Mouse (Mus musculus): ENCODE results near the gene Cyp46a1. TPM values are rescaled to one million over a fixed set of nuclear protein-coding genes. Genes with fewer than 3 reads are reported as not detected.

Gene Cyp46a1
- total and polyA plus RNA-seq, 2 experiments from 2014 or later: 36.3 to 46.2 TPM

- ATAC-seq: no peak
- Histone ChIP-seq H3K4me3 (ENCODE audit: low read length) (no peak overlapping the region), H3K36me3 (ENCODE audit: insufficient read depth, low read length) (no peaks in the 10 kb centered on the region), H3K4me2 (ENCODE audit: low read depth, low read length) (no peak overlapping the region), H3K4me1 (ENCODE audit: insufficient read depth, low read length) (no peaks in the 10 kb centered on the region; the same call in 1 of the 2 replicates), H3K27me3 (ENCODE audit: insufficient read depth, low read length) (no peaks in the 10 kb centered on the region), H3K9me3 (ENCODE audit: low read length) (no peaks in the 10 kb centered on the region), H3K9ac (replicated peaks; ENCODE audit: low read length) (no peak overlapping the region), H3K27ac (no peak overlapping the region)
- TF ChIP-seq CTCF (IDR thresholded peaks at IDR 0.05; ENCODE audit: low read depth): no peak
- DNase-seq (ENCODE audit: low spot score): no peak
- WGBS: 47% methylated on average over 2 of the region's 2 CpGs
These were observed 33.7 kb downstream of the Cyp46a1 start for GRCm38 (mm10) chr12:108367909-108368308.

GRCm38 (mm10) chr12:108368921-108369320 is 34.7 kb downstream of the Cyp46a1 start:
- no peak for DNase-seq (ENCODE audit: low spot score)
- Histone ChIP-seq H3K4me2 (ENCODE audit: low read depth, low read length) (no peak overlapping the region), H3K4me3 (ENCODE audit: low read length) (no peak overlapping the region), H3K9me3 (ENCODE audit: low read length) (no peaks in the 10 kb centered on the region), H3K4me1 (ENCODE audit: insufficient read depth, low read length) (no peaks in the 10 kb centered on the region; the same call in 1 of the 2 replicates), H3K36me3 (ENCODE audit: insufficient read depth, low read length) (no peaks in the 10 kb centered on the region), H3K27ac (no peak overlapping the region), H3K9ac (replicated peaks; ENCODE audit: low read length) (no peak overlapping the region), H3K27me3 (ENCODE audit: insufficient read depth, low read length) (no peaks in the 10 kb centered on the region)
- no peak for TF ChIP-seq CTCF (IDR thresholded peaks at IDR 0.05; ENCODE audit: low read depth)
- WGBS: 38% methylated on average over 5 of the region's 5 CpGs
- no peak for ATAC-seq

- H3K4me2 ChIP-seq (ENCODE audit: low read depth, low read length): no peak within 1 kb of the TSS
- no peaks in the 10 kb centered on the region; the same call in 1 of the 2 replicates for H3K4me1 ChIP-seq (ENCODE audit: insufficient read depth, low read length)
- no peak within 1 kb of the TSS for H3K9ac ChIP-seq (replicated peaks; ENCODE audit: low read length)
- ATAC-seq (0 out of 2 replicates have a peak, but pooled peaks have one; percentile 16), DNase-seq (ENCODE audit: low spot score) (no peak)
- peak within 1 kb of the TSS; percentile 41; the same call in 1 of the 2 replicates for H3K27ac ChIP-seq
- 66% methylated on average over 19 of the region's 19 CpGs for WGBS
- H3K4me3 ChIP-seq (ENCODE audit: low read length): no peak within 1 kb of the TSS
- H3K36me3 ChIP-seq (ENCODE audit: insufficient read depth, low read length): no peaks in the 10 kb centered on the region
- H3K27me3 ChIP-seq (ENCODE audit: insufficient read depth, low read length): no peaks in the 10 kb centered on the region
- no peak for TF ChIP-seq CTCF (IDR thresholded peaks at IDR 0.05; ENCODE audit: low read depth)
- H3K9me3 ChIP-seq (ENCODE audit: low read length): no peaks in the 10 kb centered on the region
These were observed 36.6 kb downstream of the Cyp46a1 start, which contains the start of gene Eml1 for GRCm38 (mm10) chr12:108370596-108371428. Gene Eml1, plus strand, starts transcription at chr12:108370957.

- no peaks in the 10 kb centered on the region; the same call in 1 of the 2 replicates for H3K4me1 ChIP-seq (ENCODE audit: insufficient read depth, low read length)
- no peak overlapping the region for H3K4me3 ChIP-seq (ENCODE audit: low read length)
- 76% methylated on average over 6 of the region's 6 CpGs for WGBS
- H3K9ac ChIP-seq (replicated peaks; ENCODE audit: low read length): no peak overlapping the region
- H3K27ac ChIP-seq: peak overlapping the region; percentile 41; the same call in 1 of the 2 replicates
- H3K9me3 ChIP-seq (ENCODE audit: low read length): no peaks in the 10 kb centered on the region
- TF ChIP-seq CTCF (IDR thresholded peaks at IDR 0.05; ENCODE audit: low read depth): no peak
- H3K27me3 ChIP-seq (ENCODE audit: insufficient read depth, low read length): no peaks in the 10 kb centered on the region
- ATAC-seq (no peak), DNase-seq (ENCODE audit: low spot score) (no peak)
- no peaks in the 10 kb centered on the region for H3K36me3 ChIP-seq (ENCODE audit: insufficient read depth, low read length)
- no peak overlapping the region for H3K4me2 ChIP-seq (ENCODE audit: low read depth, low read length)
These were observed 37.2 kb downstream of the Cyp46a1 start for GRCm38 (mm10) chr12:108371429-108371765.

- Histone ChIP-seq H3K9me3 (ENCODE audit: low read length) (no peaks in the 10 kb centered on the region), H3K27me3 (ENCODE audit: insufficient read depth, low read length) (no peaks in the 10 kb centered on the region), H3K9ac (replicated peaks; ENCODE audit: low read length) (no peak overlapping the region), H3K4me3 (ENCODE audit: low read length) (no peak overlapping the region), H3K4me2 (ENCODE audit: low read depth, low read length) (no peak overlapping the region), H3K27ac (no peak overlapping the region), H3K36me3 (ENCODE audit: insufficient read depth, low read length) (no peaks in the 10 kb centered on the region), H3K4me1 (ENCODE audit: insufficient read depth, low read length) (no peaks in the 10 kb centered on the region; the same call in 1 of the 2 replicates)
- DNase-seq (ENCODE audit: low spot score): no peak
- 50% methylated on average over 17 of the region's 17 CpGs for WGBS
- no peak for TF ChIP-seq CTCF (IDR thresholded peaks at IDR 0.05; ENCODE audit: low read depth)
- ATAC-seq: peak; percentile 56; the same call in 1 of the 2 replicates
These were observed 38.1 kb downstream of the Cyp46a1 start for GRCm38 (mm10) chr12:108372241-108372640.

GRCm38 (mm10) chr12:108373611-108374010 is 39.4 kb downstream of the Cyp46a1 start:
- Histone ChIP-seq H3K4me3 (ENCODE audit: low read length) (no peak overlapping the region), H3K4me2 (ENCODE audit: low read depth, low read length) (no peak overlapping the region), H3K9ac (replicated peaks; ENCODE audit: low read length) (no peak overlapping the region), H3K4me1 (ENCODE audit: insufficient read depth, low read length) (no peaks in the 10 kb centered on the region; the same call in 1 of the 2 replicates), H3K27me3 (ENCODE audit: insufficient read depth, low read length) (no peaks in the 10 kb centered on the region), H3K9me3 (ENCODE audit: low read length) (no peaks in the 10 kb centered on the region), H3K27ac (no peak overlapping the region), H3K36me3 (ENCODE audit: insufficient read depth, low read length) (no peaks in the 10 kb centered on the region)
- DNase-seq (ENCODE audit: low spot score) (no peak), ATAC-seq (no peak)
- WGBS: 82% methylated on average over 9 of the region's 9 CpGs
- TF ChIP-seq CTCF (IDR thresholded peaks at IDR 0.05; ENCODE audit: low read depth): no peak

GRCm38 (mm10) chr12:108374689-108375088 is 40.5 kb downstream of the Cyp46a1 start:
- Histone ChIP-seq H3K9me3 (ENCODE audit: low read length) (no peaks in the 10 kb centered on the region), H3K4me1 (ENCODE audit: insufficient read depth, low read length) (no peaks in the 10 kb centered on the region; the same call in 1 of the 2 replicates), H3K4me2 (ENCODE audit: low read depth, low read length) (no peak overlapping the region), H3K27me3 (ENCODE audit: insufficient read depth, low read length) (no peaks in the 10 kb centered on the region), H3K4me3 (ENCODE audit: low read length) (no peak overlapping the region), H3K36me3 (ENCODE audit: insufficient read depth, low read length) (no peaks in the 10 kb centered on the region), H3K27ac (no peak overlapping the region), H3K9ac (replicated peaks; ENCODE audit: low read length) (no peak overlapping the region)
- TF ChIP-seq CTCF (IDR thresholded peaks at IDR 0.05; ENCODE audit: low read depth): no peak
- DNase-seq (ENCODE audit: low spot score): no peak
- no peak for ATAC-seq
- WGBS: 83% methylated on average over 8 of the region's 8 CpGs

All from hindbrain, postnatal 0 days (tissue).